Mouse (Mus musculus) 3134 (cell line): Measurements from ENCODE around the gene Adamts12.

Experiments used
- DNase-seq: peaks from one replicate; pipeline ENCODE4 v3.0.0-alpha.2; 2011; ENCODE audit warnings: low spot score; ENCODE audit not compliant: insufficient read length; ENCODE audit errors: extremely low read depth

The Adamts12 gene

DNA sequence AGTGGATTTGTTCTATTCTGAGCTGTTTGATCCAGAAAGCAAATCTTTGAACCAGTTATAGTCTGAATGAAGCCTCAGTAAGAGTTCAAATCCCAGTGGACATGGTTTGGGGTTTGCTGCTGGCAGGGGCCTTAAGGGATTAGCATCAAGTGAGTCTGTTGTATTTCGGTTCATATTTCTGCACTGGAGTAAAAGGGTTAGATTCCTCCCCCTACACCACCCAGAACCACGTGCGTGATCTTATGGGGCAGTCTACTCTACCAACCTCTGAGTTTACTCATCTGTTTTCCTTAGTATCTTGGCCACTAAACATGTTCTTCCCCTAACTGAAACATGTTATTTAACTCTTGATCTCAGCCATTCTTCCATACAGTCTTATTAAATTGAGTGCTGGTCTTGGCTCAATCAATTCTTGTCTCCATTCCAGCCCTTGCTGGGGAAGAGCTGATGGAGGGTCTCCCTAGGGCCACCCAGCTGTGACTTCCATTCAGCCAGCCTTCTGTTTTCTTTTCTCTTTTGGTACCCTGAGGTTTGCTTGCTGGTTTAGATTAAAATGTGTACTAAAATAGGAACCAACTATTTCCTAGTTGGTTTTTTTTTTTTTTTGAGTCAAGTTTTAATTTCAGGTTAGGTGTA, 11.3 kb downstream of the Adamts12 start:
- DNase-seq, result no peak

DNA sequence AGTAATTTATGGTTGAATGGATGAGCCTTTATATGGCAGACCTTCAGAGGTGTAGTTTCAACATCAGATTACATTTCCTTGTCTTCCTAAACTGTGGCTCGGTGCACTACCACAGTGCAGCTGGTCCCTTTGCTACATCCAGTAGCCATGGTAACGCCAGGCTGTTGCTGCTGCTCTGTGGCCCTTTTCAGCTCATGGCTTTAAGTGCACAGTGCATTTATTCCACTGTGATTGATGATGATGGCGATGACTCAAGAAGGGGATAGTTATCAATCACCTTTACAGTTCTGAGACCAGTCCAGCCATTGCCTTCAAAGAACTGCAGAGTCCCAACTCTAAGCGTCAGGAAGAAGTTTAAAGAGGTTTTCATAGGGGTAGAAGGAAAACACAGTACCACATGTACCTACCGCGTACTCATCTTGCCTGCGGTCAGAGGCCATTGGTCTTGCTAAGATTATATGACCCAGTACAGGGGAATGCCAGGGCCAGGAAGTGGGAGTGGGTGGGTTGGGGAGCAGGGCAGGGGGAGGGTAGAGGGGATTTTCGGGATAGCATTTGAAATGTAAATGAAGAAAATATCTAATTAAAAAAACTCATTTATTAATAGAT, 18.5 kb downstream of the Adamts12 start:
- DNase-seq, result no peak

DNA sequence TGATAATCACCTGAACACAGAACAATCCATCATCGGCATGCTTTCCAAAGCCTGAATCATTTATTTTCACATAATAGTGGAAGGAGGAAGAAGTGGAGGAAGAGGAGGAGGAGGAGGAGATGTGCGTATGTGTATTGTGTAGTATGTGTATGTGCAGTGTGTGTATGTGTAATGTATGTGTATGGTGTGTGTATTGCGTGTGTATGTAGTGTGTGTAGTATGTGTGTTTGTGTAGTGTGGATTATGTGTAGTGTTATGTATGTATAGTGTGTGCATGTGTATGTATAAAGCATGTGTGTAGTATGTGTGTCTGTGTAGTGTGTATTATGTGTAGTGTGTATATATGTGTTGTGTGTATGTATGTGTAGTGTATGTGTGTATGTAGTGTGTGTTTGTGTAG, 19.1 kb downstream of the Adamts12 start:
- DNase-seq, result no peak

DNA sequence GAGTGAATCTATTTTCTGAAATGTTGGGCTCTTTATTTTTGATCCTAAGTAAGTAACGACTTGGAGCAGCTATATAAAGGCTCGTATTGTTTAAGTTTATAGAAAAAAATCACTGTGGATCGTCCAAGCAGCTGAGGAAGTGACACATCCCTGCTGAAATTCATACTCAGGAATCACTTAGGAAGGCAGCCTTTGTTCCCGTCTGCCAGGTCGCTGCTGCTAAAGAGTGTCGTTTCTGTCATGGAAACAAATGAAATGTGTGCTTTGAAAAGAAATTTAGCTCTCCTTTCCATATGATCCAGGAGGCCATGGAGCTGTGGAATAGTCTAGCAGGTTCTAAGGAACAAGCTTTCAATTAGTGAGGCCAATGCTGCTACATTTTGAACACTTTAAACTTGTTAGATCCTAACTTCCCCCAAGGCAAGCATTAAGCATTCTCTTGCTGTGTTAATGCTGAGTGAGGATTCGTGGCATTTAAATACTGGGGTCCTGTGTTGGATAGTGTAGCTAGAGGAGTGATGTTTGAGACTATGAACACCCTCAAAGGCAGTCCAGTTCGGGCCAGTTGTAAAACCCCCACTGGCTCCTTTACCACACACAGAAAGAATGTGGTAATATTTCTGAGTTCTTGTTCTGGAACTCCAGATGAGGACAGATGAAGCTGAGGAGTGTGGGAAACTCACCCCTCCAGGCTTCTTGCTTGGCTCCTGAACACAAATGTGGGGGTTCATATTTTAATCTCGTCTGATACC, 19.8 kb downstream of the Adamts12 start:
- DNase-seq, result no peak

DNA sequence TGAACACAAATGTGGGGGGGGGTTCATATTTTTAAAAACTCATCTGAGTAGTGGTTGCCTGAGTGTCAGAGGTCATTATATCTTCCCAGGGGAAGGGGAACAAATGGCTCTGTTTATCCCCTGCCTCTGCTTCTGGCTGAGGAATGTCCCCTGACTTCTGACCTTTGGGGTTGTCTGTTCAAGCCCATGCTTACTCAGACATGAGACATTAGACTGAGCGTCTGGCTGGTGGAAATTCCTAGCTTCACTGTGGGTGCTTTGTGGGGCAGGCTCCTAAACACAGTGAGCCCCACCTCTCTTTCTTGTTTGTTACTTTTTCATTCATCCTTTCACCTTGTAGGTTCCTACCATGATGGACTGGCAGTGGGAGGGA, 20.4 kb downstream of the Adamts12 start:
- DNase-seq, result no peak

DNA sequence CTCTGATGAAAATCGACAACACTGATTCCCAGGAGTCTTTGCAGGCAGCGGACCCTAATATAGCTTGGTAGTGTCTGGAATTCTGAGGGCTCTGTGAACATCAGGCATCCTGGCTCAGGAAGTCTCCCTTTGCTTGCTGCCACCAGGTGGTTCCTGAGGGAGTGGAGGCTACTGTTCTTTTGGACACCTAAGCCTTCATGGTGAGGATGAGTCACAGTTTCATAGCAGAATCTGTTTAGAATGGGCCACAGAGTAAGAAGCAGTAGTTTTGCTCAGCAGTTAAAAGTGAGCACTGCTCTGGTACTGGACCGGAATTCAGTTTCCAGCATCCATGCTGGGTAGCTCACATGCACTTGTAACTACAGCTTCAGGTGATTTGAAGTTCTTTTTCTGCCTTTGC, 24.9 kb downstream of the Adamts12 start:
- no peak for DNase-seq

DNA sequence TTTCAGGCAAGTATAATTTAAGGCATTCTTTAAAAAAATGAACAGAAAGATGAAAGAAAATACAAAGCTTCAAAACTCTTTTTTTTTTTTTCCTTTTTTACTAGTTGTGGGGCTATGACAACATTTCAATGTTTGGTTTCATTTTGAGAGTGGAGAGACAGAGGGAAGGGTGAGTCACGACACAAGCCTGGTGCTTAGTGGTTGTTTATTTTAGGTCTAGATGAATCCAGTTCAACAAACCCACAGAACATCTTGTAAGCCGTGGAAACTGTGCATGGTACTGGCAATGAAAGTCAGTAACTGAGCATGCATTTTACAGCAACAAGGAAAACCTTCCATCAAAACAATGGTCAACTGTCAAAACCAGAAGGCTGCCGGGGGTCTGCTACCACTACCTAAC, 31.0 kb downstream of the Adamts12 start:
- peak; percentile 37 for DNase-seq

DNA sequence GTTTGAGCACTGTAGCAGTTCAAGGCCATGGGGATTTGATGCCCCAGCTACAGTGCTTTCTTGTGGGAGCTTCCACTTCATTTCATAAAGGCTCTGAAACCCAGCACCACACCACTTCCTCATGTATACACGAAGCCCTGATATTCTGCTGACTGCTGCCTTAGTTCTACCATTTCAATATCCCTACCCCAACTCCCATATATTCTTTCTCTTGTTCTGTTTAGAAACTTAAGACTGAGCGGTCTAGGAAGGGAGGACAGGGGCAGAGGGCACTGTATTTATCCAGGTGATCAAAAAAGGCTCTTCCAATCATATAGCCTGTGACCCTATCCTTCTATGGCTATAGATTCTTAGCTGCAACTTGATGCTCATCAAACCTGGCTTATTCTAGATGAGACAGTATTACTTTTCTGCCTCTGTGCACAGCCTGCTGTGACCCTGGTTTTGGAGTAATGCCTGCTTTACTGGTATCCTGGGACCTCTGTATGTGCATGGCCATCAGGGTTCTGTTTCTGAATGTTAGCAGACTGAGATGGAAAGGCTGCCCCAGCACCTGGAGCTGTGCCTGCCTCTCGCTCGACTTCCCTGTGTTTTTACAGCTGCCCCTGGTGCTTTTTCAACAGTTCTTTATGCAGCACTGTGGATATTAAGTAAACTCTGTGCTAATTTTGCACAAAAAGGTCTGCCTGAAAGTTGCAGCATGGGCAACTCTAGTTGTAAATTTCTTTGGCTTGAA, 33.5 kb downstream of the Adamts12 start:
- no peak for DNase-seq

DNA sequence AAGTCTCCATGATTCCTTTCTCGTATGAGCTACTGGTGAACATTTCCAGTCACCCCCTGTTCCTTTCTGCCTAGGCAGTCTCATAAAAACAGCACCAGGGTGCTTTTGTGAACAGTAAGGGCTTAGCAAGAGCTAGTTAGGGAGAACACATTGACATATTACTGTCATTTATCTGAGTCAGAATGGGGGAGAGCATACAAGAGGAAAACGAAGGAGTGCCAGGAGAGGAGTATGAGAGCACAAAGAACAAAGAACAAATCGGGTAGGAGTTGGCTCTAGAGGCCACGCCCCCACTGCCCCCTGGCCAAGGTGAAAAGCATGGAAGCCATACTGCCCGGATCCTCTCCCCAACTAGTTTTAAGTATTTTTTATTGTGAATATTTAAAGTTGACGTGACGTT, 34.4 kb downstream of the Adamts12 start:
- no peak for DNase-seq

DNA sequence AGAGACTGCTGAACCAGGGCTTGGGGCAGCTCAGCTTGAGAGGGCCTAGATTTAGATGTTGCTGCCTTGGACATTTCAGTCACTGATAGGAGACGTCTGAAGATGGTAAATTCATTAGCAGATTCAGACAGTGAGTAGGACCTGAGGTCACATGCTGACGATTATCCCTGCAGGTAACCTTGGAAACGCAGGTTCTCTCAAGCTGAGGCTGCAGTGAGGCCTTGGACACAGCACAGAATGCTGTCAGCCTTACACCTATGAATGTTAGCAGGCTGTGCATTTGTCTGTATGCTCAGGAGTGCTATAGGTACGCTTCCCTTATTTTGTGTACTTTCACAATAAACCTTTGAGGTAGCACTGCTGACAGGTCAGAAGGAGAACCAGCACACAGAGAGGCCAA, 36.3 kb downstream of the Adamts12 start:
- DNase-seq, result no peak

DNA sequence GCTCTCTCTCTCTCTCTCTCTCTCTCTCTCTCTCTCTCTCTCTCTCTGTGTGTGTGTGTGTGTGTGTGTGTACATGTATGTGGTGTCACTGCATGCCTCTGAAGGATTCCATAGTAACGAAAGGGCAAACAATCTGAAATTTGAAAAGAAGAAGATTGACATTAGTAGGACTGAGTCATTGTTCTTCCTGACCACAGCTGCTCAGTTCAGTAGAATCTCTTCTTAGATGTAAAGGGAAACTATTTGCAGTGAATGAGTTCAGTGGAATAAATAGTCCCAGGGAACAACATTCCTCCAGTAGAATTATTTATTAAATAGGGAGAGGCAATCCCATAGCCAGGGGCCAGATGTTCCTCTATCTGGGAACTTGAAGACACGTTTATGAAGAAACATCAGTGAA, 40.5 kb downstream of the Adamts12 start:
- DNase-seq, result no peak

DNA sequence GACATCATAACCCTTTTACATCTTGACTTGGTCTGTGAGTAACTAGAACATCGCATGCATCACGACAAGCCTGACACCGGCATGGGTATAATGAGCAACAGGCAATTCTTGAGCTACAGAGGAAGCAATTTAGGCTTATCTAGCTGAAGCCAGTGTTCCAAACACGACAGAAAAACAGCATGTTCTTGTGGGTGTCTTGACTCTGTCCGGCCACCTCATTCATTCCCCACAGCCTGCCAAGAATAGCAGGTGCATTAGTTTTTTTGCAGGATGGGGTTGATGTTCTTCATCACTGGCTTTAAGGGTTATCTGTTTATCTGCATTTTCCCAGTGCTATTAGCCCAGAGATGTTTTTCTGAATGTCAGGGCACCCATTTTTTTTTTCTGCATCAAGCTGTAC, 42.8 kb downstream of the Adamts12 start:
- no peak for DNase-seq

DNA sequence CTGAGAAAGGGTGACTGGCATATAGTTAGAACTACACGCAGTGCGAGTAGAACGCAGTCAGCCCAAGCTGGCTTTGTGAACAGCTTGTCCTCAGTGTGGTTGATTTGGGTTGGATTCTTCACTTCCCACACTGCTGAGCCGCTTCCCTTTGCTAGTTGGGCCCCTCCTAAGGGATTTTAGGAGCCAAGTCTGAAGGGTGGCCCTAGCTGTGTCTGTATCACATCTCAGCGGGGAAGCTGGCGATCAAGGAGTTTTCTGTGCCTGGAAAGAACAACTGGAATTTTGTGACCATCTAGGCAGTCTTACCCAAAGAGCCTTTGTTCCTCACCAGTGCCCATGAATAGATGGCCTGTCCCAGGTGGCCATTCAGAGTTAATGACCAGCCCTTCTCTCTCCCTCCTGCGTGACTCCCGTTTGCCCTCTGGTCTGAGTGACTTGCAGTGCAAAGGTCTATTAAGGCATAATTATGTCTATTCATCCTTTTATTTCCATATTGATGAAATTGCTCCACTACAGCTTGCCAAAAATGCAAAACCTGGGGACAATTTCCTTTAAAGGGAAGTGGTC, 50.1 kb downstream of the Adamts12 start:
- no peak for DNase-seq

DNA sequence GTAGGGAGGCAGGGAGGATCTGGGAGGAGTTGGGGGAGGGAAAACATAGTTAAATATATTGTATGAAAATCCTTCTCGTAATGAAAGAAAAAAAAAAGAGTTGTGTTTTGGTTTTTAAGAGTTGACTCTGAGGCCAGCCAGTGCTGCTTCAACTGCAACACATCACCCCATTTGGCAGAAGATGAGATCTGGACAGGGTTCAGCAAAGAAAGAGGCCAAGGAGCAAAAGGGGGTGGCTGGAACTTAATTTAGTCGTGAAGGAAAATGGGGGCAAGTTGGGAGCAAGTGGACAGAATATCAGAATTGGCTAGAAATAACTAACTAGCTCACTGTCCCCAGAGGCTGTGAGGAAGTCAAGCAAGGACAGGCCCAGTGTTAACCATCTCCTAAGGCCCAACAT, 51.7 kb downstream of the Adamts12 start:
- DNase-seq, result no peak

DNA sequence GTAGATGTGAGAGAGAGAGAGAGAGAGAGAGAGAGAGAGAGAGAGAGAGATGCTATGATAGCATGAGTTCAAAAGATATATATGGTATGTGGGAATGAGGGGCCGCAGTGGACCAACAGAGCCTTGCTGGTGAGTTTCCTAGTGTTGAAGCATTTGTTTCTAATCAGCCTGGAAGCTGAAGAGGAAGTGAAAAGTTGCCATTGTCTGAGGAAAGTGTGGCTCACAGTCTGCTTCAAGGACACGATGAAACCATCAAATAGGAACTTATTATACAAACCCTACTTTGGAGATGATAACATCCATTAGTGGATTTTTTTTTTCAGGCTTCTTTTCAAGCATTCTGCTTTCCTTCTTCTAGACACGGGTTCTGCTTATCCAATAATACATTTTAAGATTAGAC, 52.3 kb downstream of the Adamts12 start:
- DNase-seq, result no peak

DNA sequence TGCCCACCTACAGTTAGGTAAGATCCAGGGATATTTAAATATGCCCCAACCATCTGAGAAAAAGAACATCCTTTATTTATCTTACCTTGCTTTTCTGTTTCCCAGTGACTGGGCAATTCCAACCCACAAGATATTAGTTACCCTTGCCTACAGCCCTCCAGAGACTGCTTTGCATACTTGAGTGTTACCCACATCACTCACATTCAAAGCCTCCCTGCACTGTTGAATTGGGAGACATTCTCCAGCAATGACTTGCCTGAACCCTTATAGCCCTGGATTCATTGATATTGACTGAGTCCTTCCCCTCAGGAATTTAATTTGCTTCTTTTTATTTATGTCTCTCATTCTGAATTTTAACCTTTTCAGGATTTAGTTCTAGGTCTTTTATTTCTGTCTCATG, 53.8 kb downstream of the Adamts12 start:
- DNase-seq, result no peak

DNA sequence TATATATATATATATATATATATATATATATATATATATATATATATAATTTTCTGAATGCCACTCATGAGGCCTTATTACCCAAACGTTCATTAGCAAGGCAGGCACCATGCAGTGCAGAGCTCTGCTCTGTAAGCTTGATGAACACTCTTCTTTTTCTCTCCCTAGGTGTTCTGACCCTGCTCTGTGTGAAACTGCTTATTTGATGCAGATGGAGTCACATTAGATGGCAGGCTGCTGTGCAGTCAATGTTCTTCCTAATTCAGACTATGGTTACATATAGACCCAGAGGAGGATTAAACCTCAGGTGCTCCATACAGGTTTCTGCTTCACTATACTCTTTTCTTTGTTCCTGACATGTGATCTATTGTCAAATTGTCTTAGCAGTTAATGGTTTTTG, 57.1 kb downstream of the Adamts12 start:
- DNase-seq, result no peak

DNA sequence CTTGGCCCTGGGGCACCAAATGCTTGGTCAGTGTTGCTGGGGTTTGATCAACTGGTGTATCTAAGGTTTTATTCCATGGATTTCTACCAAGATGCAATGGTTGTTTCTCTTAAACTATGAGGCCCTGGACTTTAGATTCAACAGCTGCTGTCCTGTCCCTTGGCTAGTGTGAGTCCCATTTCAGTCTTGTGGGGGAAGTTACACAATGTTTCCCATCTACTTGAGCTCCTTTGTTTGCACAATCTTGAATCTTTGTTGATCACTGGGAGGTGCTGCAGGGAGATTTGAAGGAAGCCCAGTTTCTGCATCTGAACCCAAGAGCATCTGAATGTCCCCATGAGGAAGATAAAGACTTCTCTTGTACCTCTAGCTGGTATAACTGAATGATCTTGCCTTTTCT, 60.8 kb downstream of the Adamts12 start:
- DNase-seq, result no peak

DNA sequence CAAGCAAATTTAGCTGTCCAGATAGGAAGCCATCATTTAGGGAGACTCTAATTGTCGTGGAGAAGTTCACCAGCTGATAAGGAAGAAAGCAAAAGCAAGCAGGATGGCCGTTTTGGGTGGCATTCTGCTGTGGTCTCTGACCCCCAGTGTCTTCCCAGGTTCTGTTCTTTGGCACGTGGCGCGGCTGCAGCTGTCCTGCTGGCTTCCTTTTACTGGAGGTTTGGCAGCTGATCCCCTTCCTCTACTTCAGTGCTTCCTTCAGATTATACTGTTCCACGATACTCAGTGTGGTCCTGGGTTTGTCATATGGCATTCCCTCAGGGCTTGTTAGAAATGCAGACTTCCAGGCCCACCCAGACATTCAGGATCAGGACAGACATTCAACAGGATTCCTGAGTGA, 63.9 kb downstream of the Adamts12 start:
- no peak for DNase-seq

DNA sequence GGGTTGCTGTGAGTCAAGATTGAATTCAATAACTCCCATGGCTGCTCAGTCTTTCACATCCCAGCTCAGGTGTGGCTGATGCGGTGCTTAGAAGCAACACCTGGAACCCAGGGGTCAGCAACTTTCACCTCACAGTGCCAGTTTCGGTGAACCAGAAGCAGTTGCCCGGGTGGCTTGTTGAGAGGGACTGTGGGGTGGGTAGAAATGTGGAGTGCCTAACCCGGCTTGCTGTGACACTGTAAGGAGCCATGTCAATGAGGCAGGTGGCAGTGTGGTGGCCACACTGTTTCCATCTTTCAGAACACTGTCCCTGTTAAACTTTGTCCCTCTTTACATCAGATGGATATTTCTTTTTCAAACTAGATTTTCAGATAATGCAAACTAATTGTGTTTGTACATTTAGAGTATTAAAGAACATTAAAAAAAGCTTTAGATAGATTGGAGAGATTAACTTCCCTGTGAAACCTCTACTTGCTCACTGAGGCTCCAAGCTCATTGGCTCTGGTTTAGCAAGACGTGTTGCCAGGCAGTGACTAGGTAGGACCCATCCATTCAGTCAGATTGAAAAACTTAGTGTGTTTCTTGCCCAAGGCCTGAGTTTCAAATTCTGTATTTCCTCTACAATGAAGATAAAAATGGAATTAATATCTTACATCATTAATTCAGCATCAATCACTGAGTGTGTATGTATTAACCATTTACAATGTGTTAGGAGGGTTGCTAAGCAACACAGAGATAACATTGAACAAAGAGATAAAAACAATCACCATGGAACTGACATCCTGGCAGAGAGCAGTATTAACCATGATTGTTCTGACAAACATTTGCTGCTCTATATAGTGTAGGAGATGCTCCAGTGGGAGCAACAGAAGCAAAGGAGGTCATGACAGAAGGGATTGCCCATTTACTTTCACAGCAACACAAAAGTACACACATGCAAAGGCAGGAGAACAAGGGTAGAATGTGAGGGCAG, 68.3 kb downstream of the Adamts12 start:
- no peak for DNase-seq
